Mouse (Mus musculus): Measurements from ENCODE around the gene Pigv. TPM values are rescaled to one million over a fixed set of nuclear protein-coding genes. Genes with fewer than 3 reads are reported as not detected.

Gene Pigv
- total and polyA plus RNA-seq, 3 experiments, result 2.9 to 5.0 (median 3.7) TPM

- TF ChIP-seq NRF1 (IDR thresholded peaks at IDR 0.05; ENCODE audit: low read depth, low read length), result no peak
- no peak for TF ChIP-seq ZNF384 (IDR thresholded peaks at IDR 0.05; ENCODE audit: low read depth, low read length)
- Histone ChIP-seq H3K4me1 (ENCODE audit: control insufficient read depth in 1 of 2, insufficient read depth in 2 of 2) (peaks cover 8 to 53% of the 10 kb centered on the region in 2 experiments; a peak in 3 of 4 replicates), H3K79me2 (replicated peaks; ENCODE audit: control insufficient read depth, extremely low read depth, insufficient read depth, poor library complexity, severe bottlenecking) (no peaks in the 10 kb centered on the region), H3K4me3 (replicated peaks in 1 of 3; ENCODE audit: low read depth in 2 of 3, low read length in 2 of 3, poor library complexity in 1 of 3) (no peak overlapping the region), H3K27ac (ENCODE audit: insufficient read depth, low read depth) (peak overlapping the region; percentile 89; the same call in 1 of the 2 replicates), H3K9ac (ENCODE audit: insufficient read depth, low read depth) (peak overlapping the region; percentile 53; the same call in 1 of the 2 replicates), H3K9me3 (replicated peaks; ENCODE audit: low read length) (no peaks in the 10 kb centered on the region), H3K4me2 (ENCODE audit: insufficient read depth, low read depth, poor library complexity, severe bottlenecking) (peak overlapping the region; percentile 87), H3K36me3 (replicated peaks in 1 of 2; ENCODE audit: control insufficient read depth in 1 of 2, insufficient read depth in 1 of 2, low read length in 1 of 2) (peaks cover 3 to 14% of the 10 kb centered on the region in 2 experiments), H3K27me3 (replicated peaks) (no peaks in the 10 kb centered on the region)
- dilution Hi-C loops (cut with MboI; ENCODE audit: extremely low pct_ligation_motif_present, extremely low pct_unique_long_range_greater_than_20kb, low sequenced_read_pairs) (no loop called here), in situ Hi-C loops (cut with MboI; ENCODE audit: low pct_ligation_motif_present, low pct_unique_long_range_greater_than_20kb, low sequenced_read_pairs) (loop anchor here (10.0 kb wide), 1 partner anchor 80 kb away; the partner anchor contains the start of gene Arid1a)
- no peak for DNase-seq (ENCODE audit: extremely low read depth)
These were observed 1.9 kb upstream of the Pigv start for GRCm38 (mm10) chr4:133674331-133674695.

GRCm38 (mm10) chr4:133673666-133674330 lies 1.4 kb upstream of the Pigv start:
- Histone ChIP-seq H3K4me2 (ENCODE audit: insufficient read depth, low read depth, poor library complexity, severe bottlenecking) (peak overlapping the region; percentile 87), H3K4me3 (replicated peaks in 1 of 3; ENCODE audit: low read depth in 2 of 3, low read length in 2 of 3, poor library complexity in 1 of 3) (peak overlapping the region in 1 of 3 experiments; percentile 39), H3K79me2 (replicated peaks; ENCODE audit: control insufficient read depth, extremely low read depth, insufficient read depth, poor library complexity, severe bottlenecking) (no peaks in the 10 kb centered on the region), H3K27ac (ENCODE audit: insufficient read depth, low read depth) (peak overlapping the region; percentile 89; the same call in 1 of the 2 replicates), H3K9me3 (replicated peaks; ENCODE audit: low read length) (no peaks in the 10 kb centered on the region), H3K4me1 (ENCODE audit: control insufficient read depth in 1 of 2, insufficient read depth in 2 of 2) (peaks cover 8 to 58% of the 10 kb centered on the region in 2 experiments; a peak in 3 of 4 replicates), H3K27me3 (replicated peaks) (no peaks in the 10 kb centered on the region), H3K9ac (ENCODE audit: insufficient read depth, low read depth) (peak overlapping the region; percentile 53; the same call in 1 of the 2 replicates), H3K36me3 (replicated peaks in 1 of 2; ENCODE audit: control insufficient read depth in 1 of 2, insufficient read depth in 1 of 2, low read length in 1 of 2) (peaks cover 3 to 13% of the 10 kb centered on the region in 2 experiments)
- in situ Hi-C loops (cut with MboI; ENCODE audit: low pct_ligation_motif_present, low pct_unique_long_range_greater_than_20kb, low sequenced_read_pairs), result loop anchor here (10.0 kb wide), 1 partner anchor 81 kb away; the partner anchor contains the start of gene Arid1a
- dilution Hi-C loops (cut with MboI; ENCODE audit: extremely low pct_ligation_motif_present, extremely low pct_unique_long_range_greater_than_20kb, low sequenced_read_pairs), result no loop called here
- DNase-seq (ENCODE audit: extremely low read depth), result no peak
- TF ChIP-seq NRF1 (IDR thresholded peaks at IDR 0.05; ENCODE audit: low read depth, low read length) (no peak), CHD1 (IDR thresholded peaks at IDR 0.05; ENCODE audit: low read depth, low read length) (peak; percentile 38; the same call in 1 of the 2 replicates), ZNF384 (IDR thresholded peaks at IDR 0.05; ENCODE audit: low read depth, low read length) (peak; percentile 58; the same call in 1 of the 2 replicates)

GRCm38 (mm10) chr4:133672845-133673647 lies 599 bp upstream of the Pigv start:
- Histone ChIP-seq H3K9me3 (replicated peaks; ENCODE audit: low read length) (no peaks in the 10 kb centered on the region), H3K4me1 (ENCODE audit: control insufficient read depth in 1 of 2, insufficient read depth in 2 of 2) (peaks cover 8 to 66% of the 10 kb centered on the region in 2 experiments; a peak in 3 of 4 replicates)
- TF ChIP-seq MAX (IDR thresholded peaks at IDR 0.05; ENCODE audit: low read length) (peak; percentile 83), PAX5 (IDR thresholded peaks at IDR 0.05; ENCODE audit: low read length) (no peak), KAT2A (IDR thresholded peaks at IDR 0.05; ENCODE audit: insufficient replicate concordance, low read length) (no peak), HCFC1 (IDR thresholded peaks at IDR 0.05; ENCODE audit: low read depth, low read length) (no peak), ZC3H11A (IDR thresholded peaks at IDR 0.05; ENCODE audit: low read depth, low read length) (no peak), CHD1 (IDR thresholded peaks at IDR 0.05; ENCODE audit: low read depth, low read length) (peak; percentile 93), MEF2A (IDR thresholded peaks at IDR 0.05; ENCODE audit: borderline replicate concordance, low read depth, low read length) (peak; percentile 77), RCOR1 (conservative IDR thresholded peaks at IDR 0.05; ENCODE audit: low read depth, low read length) (peak; percentile 78), ELF1 (IDR thresholded peaks at IDR 0.05; ENCODE audit: low read depth, low read length) (peak; percentile 0; the same call in 1 of the 2 replicates), ZNF384 (IDR thresholded peaks at IDR 0.05; ENCODE audit: low read depth, low read length) (peak; percentile 97), ZKSCAN1 (IDR thresholded peaks at IDR 0.05; ENCODE audit: borderline replicate concordance, low read depth, low read length) (no peak), NRF1 (IDR thresholded peaks at IDR 0.05; ENCODE audit: low read depth, low read length) (no peak), IRF4 (IDR thresholded peaks at IDR 0.05; ENCODE audit: low read depth, low read length) (peak; percentile 64), POLR2AphosphoS2 (IDR thresholded peaks at IDR 0.05; ENCODE audit: low read depth, low read length) (peak; percentile 83; the same call in 1 of the 2 replicates), EP300 (IDR thresholded peaks at IDR 0.05; ENCODE audit: low read length) (peak; percentile 27; the same call in 1 of the 2 replicates), RAD21 (IDR thresholded peaks at IDR 0.05; ENCODE audit: low read depth, low read length) (no peak), MAZ (IDR thresholded peaks at IDR 0.05; ENCODE audit: low read depth, low read length) (0 out of 2 replicates have a peak, but pooled peaks have one; percentile 24), SIN3A (IDR thresholded peaks at IDR 0.05; ENCODE audit: low read length) (peak; percentile 86), TBP (conservative IDR thresholded peaks at IDR 0.05; ENCODE audit: low read depth, low read length) (peak; percentile 38; the same call in 1 of the 2 replicates)

More at GRCm38 (mm10) chr4:133672845-133673647, 599 bp upstream of the Pigv start:
- no peaks in the 10 kb centered on the region for H3K27me3 ChIP-seq (replicated peaks)
- DNase-seq (ENCODE audit: extremely low read depth), result peak; percentile 95
- H3K4me2 ChIP-seq (ENCODE audit: insufficient read depth, low read depth, poor library complexity, severe bottlenecking), result peak overlapping the region; percentile 87; the same call in 1 of the 2 replicates
- dilution Hi-C loops (cut with MboI; ENCODE audit: extremely low pct_ligation_motif_present, extremely low pct_unique_long_range_greater_than_20kb, low sequenced_read_pairs), result no loop called here
- peak overlapping the region; percentile 58 to 80 (median 59) for H3K4me3 ChIP-seq (replicated peaks in 1 of 3; ENCODE audit: low read depth in 2 of 3, low read length in 2 of 3, poor library complexity in 1 of 3)
- H3K79me2 ChIP-seq (replicated peaks; ENCODE audit: control insufficient read depth, extremely low read depth, insufficient read depth, poor library complexity, severe bottlenecking), result no peaks in the 10 kb centered on the region
- H3K36me3 ChIP-seq (replicated peaks in 1 of 2; ENCODE audit: control insufficient read depth in 1 of 2, insufficient read depth in 1 of 2, low read length in 1 of 2), result peaks cover 0 to 13% of the 10 kb centered on the region in 2 experiments
- peak overlapping the region; percentile 94 for H3K27ac ChIP-seq (ENCODE audit: insufficient read depth, low read depth)
- in situ Hi-C loops (cut with MboI; ENCODE audit: low pct_ligation_motif_present, low pct_unique_long_range_greater_than_20kb, low sequenced_read_pairs), result loop anchor here (10.0 kb wide), 1 partner anchor 82 kb away; the partner anchor contains the start of gene Arid1a
- H3K9ac ChIP-seq (ENCODE audit: insufficient read depth, low read depth), result peak overlapping the region; percentile 65

Data from CH12.LX (cell line).